Mouse (Mus musculus) forebrain, embryonic 15.5 days (tissue): ENCODE data around the gene Lrrc42. TPM values are rescaled to one million over a fixed set of nuclear protein-coding genes. Genes with fewer than 3 reads are reported as not detected.

Source experiments
- ATAC-seq: fragments of 200-750 bp; cut with Nextera tagmentation; replicated peaks from 2 replicates; pipeline ENCODE4 v1.8.0; 2017; ENCODE audit warnings: mild to moderate bottlenecking, moderate TSS enrichment, moderate library complexity
- H3K27ac ChIP-seq: fragments of 300-500 bp; sonication (generic); replicated peaks from 2 replicates; pipeline ENCODE4 v1.5.1; 2015; ENCODE audit warnings: mild to moderate bottlenecking, inconsistent platforms
- H3K27me3 ChIP-seq: fragments of 300-500 bp; sonication (generic); 2 replicates; pipeline ENCODE4 v1.6.1; 2015; ENCODE audit warnings: inconsistent platforms
- H3K36me3 ChIP-seq: fragments of 300-500 bp; sonication (generic); 2 replicates; pipeline ENCODE4 v1.6.1; 2015; ENCODE audit warnings: mild to moderate bottlenecking, inconsistent platforms
- H3K4me1 ChIP-seq: fragments of 300-500 bp; sonication (generic); 2 replicates; pipeline ENCODE4 v1.6.1; 2015; ENCODE audit warnings: inconsistent platforms
- H3K4me2 ChIP-seq: fragments of 300-500 bp; sonication (generic); replicated peaks from 2 replicates; pipeline ENCODE4 v1.6.1; 2015; ENCODE audit warnings: mild to moderate bottlenecking, inconsistent platforms
- H3K4me3 ChIP-seq: fragments of 300-500 bp; sonication (generic); 2 replicates; pipeline ENCODE4 v1.5.1; 2015; ENCODE audit warnings: mild to moderate bottlenecking, inconsistent platforms
- H3K9ac ChIP-seq: fragments of 300-500 bp; sonication (generic); replicated peaks from 2 replicates; pipeline ENCODE4 v1.6.1; 2015; ENCODE audit warnings: mild to moderate bottlenecking, inconsistent platforms
- H3K9me3 ChIP-seq: fragments of 300-500 bp; sonication (generic); 2 replicates; pipeline ENCODE4 v1.6.1; 2016; ENCODE audit warnings: inconsistent platforms
- WGBS: fragments of 180-500 bp; shearing (Covaris S2); methylation state at CpG from one replicate; pipeline ENCODE4 v1.1.7; 2015; ENCODE audit warnings: mixed read lengths; 5-methylcytosine and 5-hydroxymethylcytosine counted together
- polyA plus RNA-seq: library from polyadenylated mRNA; unstranded; fragments of >200 nt; fragmentation: Nextera tagmentation; extraction: Ambion mirVana; gene quantifications from 2 replicates; pipeline ENCODE4 v1.2.1, GENCODE M21; 2015

The Lrrc42 gene
- polyA plus RNA-seq: 57.4 and 57.7 TPM in 2 replicates

GRCm38 (mm10) chr4:107253125-107254091 lies at the start of gene Lrrc42, which contains the start of gene Hspb11:
Gene Lrrc42 (minus strand): TSS chr4:107253532.
Gene Hspb11 (plus strand): TSS chr4:107253593.
- Histone ChIP-seq H3K4me1 (peaks cover 34% of the 10 kb centered on the region), H3K9me3 (no peaks in the 10 kb centered on the region), H3K9ac (peak within 1 kb of the TSS; percentile 93), H3K36me3 (no peaks in the 10 kb centered on the region), H3K4me3 (peak within 1 kb of the TSS; percentile 86), H3K27ac (peak within 1 kb of the TSS; percentile 86), H3K4me2 (peak within 1 kb of the TSS; percentile 68), H3K27me3 (no peaks in the 10 kb centered on the region)
- ATAC-seq: peak; percentile 97
- under 1% methylated on average over 90 of the region's 101 CpGs for WGBS

GRCm38 (mm10) chr4:107302832-107303231 lies 49.5 kb upstream of the Lrrc42 start:
- no peak overlapping the region for H3K4me2 ChIP-seq
- H3K4me1 ChIP-seq: no peaks in the 10 kb centered on the region
- no peak overlapping the region for H3K27ac ChIP-seq
- WGBS: 85% methylated on average over 4 of the region's 4 CpGs
- H3K27me3 ChIP-seq: no peaks in the 10 kb centered on the region
- H3K9ac ChIP-seq: no peak overlapping the region
- no peak overlapping the region for H3K4me3 ChIP-seq
- ATAC-seq: no peak
- no peaks in the 10 kb centered on the region for H3K9me3 ChIP-seq
- H3K36me3 ChIP-seq: no peaks in the 10 kb centered on the region

GRCm38 (mm10) chr4:107302221-107302620 lies 48.9 kb upstream of the Lrrc42 start:
- Histone ChIP-seq H3K4me3 (no peak overlapping the region), H3K27ac (no peak overlapping the region), H3K4me1 (no peaks in the 10 kb centered on the region), H3K36me3 (no peaks in the 10 kb centered on the region), H3K27me3 (no peaks in the 10 kb centered on the region), H3K9me3 (no peaks in the 10 kb centered on the region), H3K9ac (no peak overlapping the region), H3K4me2 (no peak overlapping the region)
- no peak for ATAC-seq
- 87% methylated on average over 9 of the region's 9 CpGs for WGBS

- no peak overlapping the region for H3K27ac ChIP-seq
- H3K36me3 ChIP-seq: no peaks in the 10 kb centered on the region
- no peak overlapping the region for H3K4me2 ChIP-seq
- H3K9me3 ChIP-seq: no peaks in the 10 kb centered on the region
- WGBS: 95% methylated on average over 1 of the region's 1 CpGs
- no peaks in the 10 kb centered on the region for H3K27me3 ChIP-seq
- ATAC-seq: no peak
- H3K9ac ChIP-seq: no peak overlapping the region
- no peak overlapping the region for H3K4me3 ChIP-seq
- no peaks in the 10 kb centered on the region for H3K4me1 ChIP-seq
Measured at GRCm38 (mm10) chr4:107300902-107301555, 47.7 kb upstream of the Lrrc42 start.

- Histone ChIP-seq H3K27me3 (no peaks in the 10 kb centered on the region), H3K36me3 (no peaks in the 10 kb centered on the region), H3K4me3 (no peak overlapping the region), H3K9ac (no peak overlapping the region), H3K4me1 (no peaks in the 10 kb centered on the region), H3K27ac (no peak overlapping the region), H3K9me3 (no peaks in the 10 kb centered on the region), H3K4me2 (no peak overlapping the region)
- no peak for ATAC-seq
- WGBS: 83% methylated on average over 4 of the region's 4 CpGs
Measured at GRCm38 (mm10) chr4:107300371-107300770, 47.0 kb upstream of the Lrrc42 start.

GRCm38 (mm10) chr4:107299779-107300340 lies 46.5 kb upstream of the Lrrc42 start:
- Histone ChIP-seq H3K4me2 (no peak overlapping the region), H3K9me3 (no peaks in the 10 kb centered on the region), H3K4me1 (no peaks in the 10 kb centered on the region), H3K9ac (no peak overlapping the region), H3K4me3 (no peak overlapping the region), H3K27me3 (no peaks in the 10 kb centered on the region), H3K27ac (no peak overlapping the region), H3K36me3 (no peaks in the 10 kb centered on the region)
- no peak for ATAC-seq
- 89% methylated on average over 7 of the region's 7 CpGs for WGBS

- Histone ChIP-seq H3K36me3 (no peaks in the 10 kb centered on the region), H3K27ac (no peak overlapping the region), H3K9me3 (no peaks in the 10 kb centered on the region), H3K9ac (no peak overlapping the region), H3K4me2 (no peak overlapping the region), H3K4me3 (no peak overlapping the region), H3K27me3 (no peaks in the 10 kb centered on the region), H3K4me1 (no peaks in the 10 kb centered on the region)
- WGBS: 85% methylated on average over 8 of the region's 8 CpGs
- no peak for ATAC-seq
Measured at GRCm38 (mm10) chr4:107298071-107298606, 44.8 kb upstream of the Lrrc42 start.

- WGBS: 71% methylated on average over 4 of the region's 4 CpGs
- H3K36me3 ChIP-seq: no peaks in the 10 kb centered on the region
- H3K9me3 ChIP-seq: no peaks in the 10 kb centered on the region
- no peak overlapping the region for H3K9ac ChIP-seq
- no peaks in the 10 kb centered on the region for H3K4me1 ChIP-seq
- no peak for ATAC-seq
- H3K4me3 ChIP-seq: no peak overlapping the region
- no peaks in the 10 kb centered on the region for H3K27me3 ChIP-seq
- no peak overlapping the region for H3K4me2 ChIP-seq
- peak overlapping the region; percentile 35; the same call in 1 of the 2 replicates for H3K27ac ChIP-seq
Measured at GRCm38 (mm10) chr4:107292273-107292662, 38.9 kb upstream of the Lrrc42 start.

GRCm38 (mm10) chr4:107291611-107292272 lies 38.4 kb upstream of the Lrrc42 start:
- no peak overlapping the region for H3K4me3 ChIP-seq
- no peaks in the 10 kb centered on the region for H3K27me3 ChIP-seq
- H3K9ac ChIP-seq: no peak overlapping the region
- H3K36me3 ChIP-seq: no peaks in the 10 kb centered on the region
- no peak overlapping the region for H3K4me2 ChIP-seq
- 75% methylated on average over 7 of the region's 7 CpGs for WGBS
- ATAC-seq: no peak
- no peaks in the 10 kb centered on the region for H3K9me3 ChIP-seq
- H3K4me1 ChIP-seq: no peaks in the 10 kb centered on the region
- H3K27ac ChIP-seq: peak overlapping the region; percentile 38; the same call in 1 of the 2 replicates

- H3K27me3 ChIP-seq: no peaks in the 10 kb centered on the region
- H3K4me2 ChIP-seq: no peak overlapping the region
- H3K9ac ChIP-seq: no peak overlapping the region
- H3K4me1 ChIP-seq: no peaks in the 10 kb centered on the region
- H3K36me3 ChIP-seq: no peaks in the 10 kb centered on the region
- H3K27ac ChIP-seq: no peak overlapping the region
- no peak for ATAC-seq
- no peaks in the 10 kb centered on the region for H3K9me3 ChIP-seq
- 77% methylated on average over 2 of the region's 2 CpGs for WGBS
- H3K4me3 ChIP-seq: no peak overlapping the region
Measured at GRCm38 (mm10) chr4:107287517-107287916, 34.2 kb upstream of the Lrrc42 start.

- no peaks in the 10 kb centered on the region for H3K27me3 ChIP-seq
- WGBS: 92% methylated on average over 8 of the region's 8 CpGs
- ATAC-seq: no peak
Measured at GRCm38 (mm10) chr4:107286386-107286785, 33.1 kb upstream of the Lrrc42 start.

More at GRCm38 (mm10) chr4:107286386-107286785, 33.1 kb upstream of the Lrrc42 start:
- no peaks in the 10 kb centered on the region for H3K36me3 ChIP-seq
- H3K9me3 ChIP-seq: no peaks in the 10 kb centered on the region
- H3K27ac ChIP-seq: no peak overlapping the region
- no peaks in the 10 kb centered on the region for H3K4me1 ChIP-seq
- no peak overlapping the region for H3K4me3 ChIP-seq
- H3K4me2 ChIP-seq: no peak overlapping the region
- no peak overlapping the region for H3K9ac ChIP-seq
